Mouse (Mus musculus) liver, adult 2 months (tissue): ENCODE measurements at regions not wholly inside any gene's neighbourhood (a gene's known extent, or its start where the extent isn't known, plus 50 kb on each side); places are given as distances from the start of the nearest gene placed in this dataset.

Source experiments
- CTCF ChIP-seq: fragments of 200-500 bp; IDR thresholded peaks from 2 replicates; pipeline ENCODE4 v1.5.1; 2011; ENCODE audit warnings: low read depth, low read length, control low read depth
- POLR2A ChIP-seq: fragments of 200-500 bp; IDR thresholded peaks from 2 replicates; pipeline ENCODE4 v1.6.1; 2011; ENCODE audit warnings: low read length, control low read depth; ENCODE audit not compliant: insufficient read depth; ENCODE audit errors: extremely low read depth

- no peak for TF ChIP-seq CTCF
- TF ChIP-seq POLR2A: no peak
These were observed 72.3 kb upstream of the Cpne4 start for GRCm38 (mm10) chr9:104474831-104475230.
